Mouse (Mus musculus) heart, postnatal 0 days (tissue): ENCODE results near the gene Wfdc11. TPM values are rescaled to one million over a fixed set of nuclear protein-coding genes. Genes with fewer than 3 reads are reported as not detected.
"Not testable (repeated sequence)": the region's sequence is repeated elsewhere in the genome, so short reads cannot be mapped to it uniquely, and the experiment has no call there.

Experiments used
- ATAC-seq: fragments of 200-750 bp; cut with Nextera tagmentation; 2 replicates; pipeline ENCODE4 v1.8.0; 2017; ENCODE audit warnings: low read depth, moderate number of reproducible peaks, moderate library complexity; ENCODE audit not compliant: insufficient read depth
- DNase-seq: peaks from one replicate; pipeline ENCODE4 v3.0.0-alpha.2; 2016; ENCODE audit warnings: low spot score
- H3K27ac ChIP-seq: fragments of 300-500 bp; sonication (generic); 2 replicates; pipeline ENCODE4 v1.5.1; 2014; ENCODE audit warnings: low read depth, mild to moderate bottlenecking
- H3K27me3 ChIP-seq: fragments of 300-500 bp; sonication (generic); 2 replicates; pipeline ENCODE4 v1.6.1; 2014; ENCODE audit warnings: low read length, mixed read lengths; ENCODE audit not compliant: control insufficient read depth, insufficient read depth
- H3K36me3 ChIP-seq: fragments of 300-500 bp; sonication (generic); replicated peaks from 2 replicates; pipeline ENCODE4 v1.6.1; 2014; ENCODE audit warnings: low read length, mixed read lengths; ENCODE audit not compliant: control insufficient read depth, insufficient read depth
- H3K4me1 ChIP-seq: fragments of 300-500 bp; sonication (generic); 2 replicates; pipeline ENCODE4 v1.6.1; 2014; ENCODE audit warnings: antibody characterized with exemption; ENCODE audit not compliant: control insufficient read depth, insufficient read depth
- H3K4me2 ChIP-seq: fragments of 300-500 bp; sonication (generic); 2 replicates; pipeline ENCODE4 v1.6.1; 2014; ENCODE audit warnings: low read depth, mild to moderate bottlenecking, low read length, moderate library complexity
- H3K4me3 ChIP-seq: fragments of 300-500 bp; sonication (generic); 2 replicates; pipeline ENCODE4 v1.5.1; 2014; ENCODE audit warnings: low read depth, low read length
- H3K9ac ChIP-seq: fragments of 300-500 bp; sonication (generic); replicated peaks from 2 replicates; pipeline ENCODE4 v1.6.1; 2014; ENCODE audit warnings: low read depth, low read length, mixed read lengths
- H3K9me3 ChIP-seq: fragments of 300-500 bp; sonication (generic); replicated peaks from 2 replicates; pipeline ENCODE4 v1.6.1; 2016; ENCODE audit warnings: low read length; ENCODE audit not compliant: control insufficient read depth
- CTCF ChIP-seq: IDR thresholded peaks from 2 replicates; pipeline ENCODE4 v1.5.1; 2016; ENCODE audit warnings: antibody characterized with exemption, control low read depth, low read depth
- EP300 ChIP-seq: IDR thresholded peaks from 2 replicates; pipeline ENCODE4 v1.6.1; 2016; ENCODE audit warnings: antibody characterized with exemption, low read depth
- WGBS: fragments of 180-500 bp; shearing (Covaris S2); extraction: QIAGEN DNeasy Blood & Tissue Kit; methylation state at CpG from one replicate; pipeline ENCODE4 v1.1.7; 2014; 5-methylcytosine and 5-hydroxymethylcytosine counted together
- polyA plus RNA-seq: library from polyadenylated mRNA; unstranded; fragments of >200 nt; fragmentation: Nextera tagmentation; extraction: Ambion mirVana; gene quantifications from 2 replicates; pipeline ENCODE4 v1.2.1, GENCODE M21; 2015
- total RNA-seq: library from RNA; depleted of rRNA; stranded (reverse); fragments of >200 nt; gene quantifications from 2 replicates; pipeline ENCODE4 v1.2.3, GENCODE M21; 2014; ENCODE audit warnings: low replicate concordance; rRNA removed

Wfdc11 gene
- total and polyA plus RNA-seq, 2 experiments from 2014 or later, result not detected

DNA sequence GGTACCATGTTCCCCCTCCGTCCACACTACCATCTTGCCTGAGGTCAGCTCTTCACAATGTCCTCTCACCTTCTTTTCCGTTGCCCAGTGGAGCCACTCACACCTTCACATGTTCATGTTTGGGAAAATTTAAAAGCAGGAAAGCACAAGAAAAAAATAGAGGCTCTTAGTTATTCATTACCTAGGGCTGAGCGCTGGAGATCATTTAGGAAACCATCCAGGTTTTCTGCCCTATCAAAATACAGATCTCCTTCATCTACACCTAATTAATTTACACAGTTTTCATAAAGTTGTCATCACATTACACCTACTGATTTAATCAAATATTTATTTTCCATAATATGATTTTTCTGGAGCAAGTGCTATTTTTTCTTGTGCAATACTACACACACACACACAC is 35.2 kb downstream of the Wfdc11 start, which contains the start of gene Wfdc16:
Wfdc16 (minus strand) TSS at position 101 of the 400 bp plus-strand sequence.
- Histone ChIP-seq H3K9me3 (no peaks in the 10 kb centered on the region), H3K4me1 (no peaks in the 10 kb centered on the region), H3K9ac (no peak within 1 kb of the TSS), H3K4me2 (no peak within 1 kb of the TSS), H3K27ac (no peak within 1 kb of the TSS), H3K4me3 (no peak within 1 kb of the TSS), H3K27me3 (no peaks in the 10 kb centered on the region), H3K36me3 (no peaks in the 10 kb centered on the region)
- TF ChIP-seq CTCF, result no peak
- TF ChIP-seq EP300, result no peak
- DNase-seq (no peak), ATAC-seq (no peak)
- 79% methylated on average over 3 of the region's 3 CpGs for WGBS

DNA sequence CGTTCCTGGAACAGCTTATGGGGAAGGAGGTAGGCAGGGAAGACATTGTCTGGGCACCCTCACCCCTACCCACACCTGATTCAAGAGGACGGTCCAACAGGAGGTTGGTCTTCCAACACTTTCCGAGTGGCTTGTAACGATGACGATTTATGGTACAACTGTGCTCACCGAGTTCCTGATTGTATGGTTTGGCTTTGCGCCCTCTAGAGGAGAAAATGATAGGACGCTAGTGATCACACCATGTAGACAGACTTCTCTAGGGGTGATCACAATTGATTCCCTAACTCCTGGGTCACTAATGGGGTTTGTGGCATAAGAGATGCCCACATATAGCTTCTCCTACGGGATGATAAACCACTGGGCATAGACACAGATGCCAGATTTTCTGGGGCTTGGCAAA is 38.6 kb downstream of the Wfdc11 start:
- TF ChIP-seq EP300 (no peak), CTCF (no peak)
- H3K4me2 ChIP-seq, result no peak overlapping the region
- ATAC-seq (no peak), DNase-seq (no peak)
- WGBS, result 74% methylated on average over 9 of the region's 9 CpGs
- H3K9me3 ChIP-seq, result no peaks in the 10 kb centered on the region
- H3K27me3 ChIP-seq, result no peaks in the 10 kb centered on the region
- H3K36me3 ChIP-seq, result no peaks in the 10 kb centered on the region
- no peak overlapping the region for H3K9ac ChIP-seq
- H3K4me3 ChIP-seq, result no peak overlapping the region
- H3K4me1 ChIP-seq, result no peaks in the 10 kb centered on the region
- no peak overlapping the region for H3K27ac ChIP-seq

DNA sequence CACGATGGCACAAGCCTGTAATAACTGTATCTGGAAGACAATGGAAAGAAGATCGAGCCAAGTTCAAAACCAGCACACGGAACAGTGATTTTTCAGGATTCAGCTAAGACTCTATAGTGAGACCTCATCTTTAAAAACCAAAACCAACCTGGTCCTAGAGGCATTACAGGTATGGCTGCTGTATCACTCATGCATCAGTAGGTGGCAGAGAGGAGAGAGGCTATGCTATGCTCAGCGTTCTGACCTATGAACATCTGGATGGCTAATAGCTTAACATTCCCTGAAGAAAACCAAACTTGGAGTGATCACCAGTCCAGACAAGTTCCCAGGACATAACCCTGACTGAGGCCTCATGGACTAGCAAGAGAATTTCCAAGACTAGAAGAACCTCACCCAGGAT is 52.1 kb downstream of the Wfdc11 start:
- no peaks in the 10 kb centered on the region for H3K36me3 ChIP-seq
- H3K9me3 ChIP-seq, result no peaks in the 10 kb centered on the region
- H3K9ac ChIP-seq, result no peak overlapping the region
- no peaks in the 10 kb centered on the region for H3K4me1 ChIP-seq
- H3K27ac ChIP-seq, result no peak overlapping the region
- ATAC-seq (no peak), DNase-seq (no peak)
- WGBS, result 73% methylated on average over 4 of the region's 4 CpGs
- H3K4me2 ChIP-seq, result no peak overlapping the region
- H3K4me3 ChIP-seq, result no peak overlapping the region
- no peaks in the 10 kb centered on the region for H3K27me3 ChIP-seq
- no peak for TF ChIP-seq CTCF
- TF ChIP-seq EP300, result no peak

DNA sequence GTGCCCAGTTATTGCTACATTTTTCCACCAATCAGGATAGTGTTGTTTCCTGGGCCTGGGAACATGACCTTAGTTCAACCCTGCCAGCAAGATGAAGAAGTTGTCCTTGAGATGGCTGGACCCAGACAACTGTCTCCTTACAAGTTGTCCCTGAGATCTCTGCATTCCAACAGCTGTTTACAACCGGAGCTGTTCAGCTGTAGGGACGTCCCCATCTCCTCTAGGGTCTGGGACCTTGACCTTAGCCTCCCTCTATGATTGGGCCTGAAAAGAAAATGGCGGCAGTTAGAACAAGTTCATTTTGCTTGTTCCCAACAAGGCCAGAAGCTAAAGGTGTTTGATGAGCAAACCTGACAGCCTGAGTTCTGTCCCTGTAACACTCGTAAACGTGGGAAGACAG is 54.8 kb downstream of the Wfdc11 start:
- 64% methylated on average over 5 of the region's 5 CpGs for WGBS

DNA sequence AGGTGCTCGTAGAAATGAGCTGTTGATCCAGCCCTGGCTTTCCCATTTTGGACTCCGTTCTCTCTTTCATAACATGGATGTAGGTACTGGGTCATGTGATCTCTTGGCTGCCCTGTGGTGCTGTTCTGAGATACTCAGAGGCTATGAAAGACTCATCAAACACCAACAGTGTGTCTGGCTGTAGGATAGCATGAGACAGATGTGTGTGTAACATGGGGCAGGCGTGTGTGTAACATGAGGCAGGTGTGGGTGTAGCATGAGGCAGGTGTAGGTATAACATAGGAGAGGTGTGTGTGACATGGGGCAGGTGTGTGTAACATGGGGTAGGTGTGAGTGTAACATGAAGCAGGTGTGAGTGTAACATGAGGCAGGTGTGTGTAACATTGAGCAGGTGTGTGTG is 58.5 kb downstream of the Wfdc11 start:
- ATAC-seq (no peak), DNase-seq (no peak)
- WGBS, result 87% methylated on average over 3 of the region's 3 CpGs
- Histone ChIP-seq H3K27ac (no peak overlapping the region), H3K27me3 (no peaks in the 10 kb centered on the region), H3K9ac (no peak overlapping the region), H3K4me2 (no peak overlapping the region), H3K9me3 (no peaks in the 10 kb centered on the region), H3K4me3 (no peak overlapping the region), H3K4me1 (no peaks in the 10 kb centered on the region), H3K36me3 (no peaks in the 10 kb centered on the region)
- TF ChIP-seq CTCF (no peak), EP300 (no peak)

More for the DNA sequence above, 54.8 kb downstream of the Wfdc11 start:
- no peaks in the 10 kb centered on the region for H3K9me3 ChIP-seq
- H3K9ac ChIP-seq, result no peak overlapping the region
- no peak overlapping the region for H3K4me3 ChIP-seq
- H3K4me2 ChIP-seq, result no peak overlapping the region
- H3K36me3 ChIP-seq, result no peaks in the 10 kb centered on the region
- no peak overlapping the region for H3K27ac ChIP-seq
- no peaks in the 10 kb centered on the region for H3K4me1 ChIP-seq
- DNase-seq, result no peak
- no peaks in the 10 kb centered on the region for H3K27me3 ChIP-seq
- no peak for TF ChIP-seq EP300
- no peak for TF ChIP-seq CTCF
- ATAC-seq, result no peak

DNA sequence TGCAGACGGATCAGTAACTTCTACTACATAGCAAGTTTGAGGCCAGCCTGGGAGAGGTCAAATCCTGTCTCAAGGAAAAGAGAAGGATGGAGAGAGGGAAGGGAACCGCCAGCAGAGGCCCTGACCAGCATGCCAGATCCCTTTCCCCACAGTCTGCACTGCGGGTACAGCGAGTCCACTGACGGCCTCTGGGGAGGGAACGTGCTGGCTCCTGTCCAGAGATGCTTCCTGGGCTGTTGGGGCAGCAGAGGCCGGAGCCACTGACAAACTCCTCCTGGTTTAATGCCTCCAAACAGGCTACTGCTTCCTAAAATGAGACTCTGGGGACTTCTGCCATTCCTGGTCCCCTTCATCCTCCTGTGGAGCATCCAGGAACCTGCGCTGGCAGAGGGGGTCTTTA is 60.4 kb downstream of the Wfdc11 start, which contains the start of the genes Wfdc6b and Wfdc8:
Wfdc6b (plus strand) TSS at position 52 of the 400 bp plus-strand sequence.
Wfdc8 (minus strand) TSS at position 156 of the 400 bp plus-strand sequence.
- not testable (repeated sequence) for DNase-seq, H3K4me1 ChIP-seq, H3K27me3 ChIP-seq

More for the DNA sequence above, 60.4 kb downstream of the Wfdc11 start, which contains the start of the genes Wfdc6b and Wfdc8:
- not testable (repeated sequence) for H3K9me3 ChIP-seq, H3K4me3 ChIP-seq, ATAC-seq, H3K4me2 ChIP-seq, H3K36me3 ChIP-seq, H3K9ac ChIP-seq, H3K27ac ChIP-seq
- 44% methylated on average over 8 of the region's 8 CpGs for WGBS

Other genes with a start within 250 kb of the Wfdc11 start
Only the 30 nearest of the 32 such genes appear.
- gene Sys1, start 217.1 kb downstream of the Wfdc11 start, total RNA-seq, result 71.8 and 87.9 TPM in 2 replicates
- gene Sys1, start 217.1 kb downstream of the Wfdc11 start, polyA plus RNA-seq, result 37.6 and 39.1 TPM in 2 replicates
- 6.7 and 34.3 TPM in 2 replicates for gene Gm20458, start 213.1 kb downstream of the Wfdc11 start, total RNA-seq
- 15.4 and 15.5 TPM in 2 replicates for gene Gm20458, start 213.1 kb downstream of the Wfdc11 start, polyA plus RNA-seq
- not detected in 2 replicates for gene Trp53tg5, start 200.4 kb downstream of the Wfdc11 start, total RNA-seq
- gene Trp53tg5, start 200.4 kb downstream of the Wfdc11 start, polyA plus RNA-seq, result not detected in 2 replicates
- gene Dbndd2, start 188.0 kb downstream of the Wfdc11 start, total RNA-seq, result 22.3 and 26.6 TPM in 2 replicates
- gene Dbndd2, start 188.0 kb downstream of the Wfdc11 start, polyA plus RNA-seq, result 16.8 and 16.9 TPM in 2 replicates
- gene Pigt, start 176.6 kb downstream of the Wfdc11 start, total RNA-seq, result 45.0 and 51.0 TPM in 2 replicates
- 30.9 and 32.0 TPM in 2 replicates for gene Pigt, start 176.6 kb downstream of the Wfdc11 start, polyA plus RNA-seq
- gene Wfdc2, start 111.7 kb downstream of the Wfdc11 start, total RNA-seq, result 2.9 and 8.5 TPM in 2 replicates
- 0.74 and 23.0 TPM in 2 replicates for gene Wfdc2, start 111.7 kb downstream of the Wfdc11 start, polyA plus RNA-seq
- not detected in 2 replicates for gene Spint3, start 100.6 kb downstream of the Wfdc11 start, total RNA-seq
- not detected in 2 replicates for gene Spint3, start 100.6 kb downstream of the Wfdc11 start, polyA plus RNA-seq
- not detected in 2 replicates for gene Wfdc6a, start 88.6 kb downstream of the Wfdc11 start, total RNA-seq
- 0.25 and 0.30 TPM in 2 replicates for gene Wfdc6a, start 88.6 kb downstream of the Wfdc11 start, polyA plus RNA-seq
- gene Eppin, start 80.5 kb downstream of the Wfdc11 start, total RNA-seq, result not detected in 2 replicates
- gene Eppin, start 80.5 kb downstream of the Wfdc11 start, polyA plus RNA-seq, result not detected in 2 replicates
- gene Wfdc6b, start 60.6 kb downstream of the Wfdc11 start, total RNA-seq, result not detected in 2 replicates
- gene Wfdc6b, start 60.6 kb downstream of the Wfdc11 start, polyA plus RNA-seq, result not detected in 2 replicates
- not detected in 2 replicates for gene Wfdc8, start 60.5 kb downstream of the Wfdc11 start, total RNA-seq
- not detected in 2 replicates for gene Wfdc8, start 60.5 kb downstream of the Wfdc11 start, polyA plus RNA-seq
- gene Wfdc16, start 35.3 kb downstream of the Wfdc11 start, total RNA-seq, result not detected in 2 replicates
- not detected in 2 replicates for gene Wfdc16, start 35.3 kb downstream of the Wfdc11 start, polyA plus RNA-seq
- not detected in 2 replicates for gene Wfdc10, start 18.0 kb downstream of the Wfdc11 start, total RNA-seq
- not detected in 2 replicates for gene Wfdc10, start 18.0 kb downstream of the Wfdc11 start, polyA plus RNA-seq
- gene Wfdc9, start 17.5 kb downstream of the Wfdc11 start, total RNA-seq, result not detected in 2 replicates
- gene Wfdc9, start 17.5 kb downstream of the Wfdc11 start, polyA plus RNA-seq, result not detected in 2 replicates
- gene Wfdc13, start 11.0 kb upstream of the Wfdc11 start, total RNA-seq, result not detected in 2 replicates
- not detected in 2 replicates for gene Wfdc13, start 11.0 kb upstream of the Wfdc11 start, polyA plus RNA-seq
- not detected in 2 replicates for gene Spint4, start 24.4 kb upstream of the Wfdc11 start, total RNA-seq
- not detected in 2 replicates for gene Spint4, start 24.4 kb upstream of the Wfdc11 start, polyA plus RNA-seq
- gene Spint5, start 41.2 kb upstream of the Wfdc11 start, total RNA-seq, result not detected in 2 replicates
- gene Spint5, start 41.2 kb upstream of the Wfdc11 start, polyA plus RNA-seq, result not detected in 2 replicates
- not detected in 2 replicates for gene Wfdc3, start 71.8 kb upstream of the Wfdc11 start, total RNA-seq
- 0.46 and 0.51 TPM in 2 replicates for gene Wfdc3, start 71.8 kb upstream of the Wfdc11 start, polyA plus RNA-seq
- gene Dnttip1, start 71.9 kb upstream of the Wfdc11 start, total RNA-seq, result 8.9 and 19.1 TPM in 2 replicates
- 42.8 and 43.3 TPM in 2 replicates for gene Dnttip1, start 71.9 kb upstream of the Wfdc11 start, polyA plus RNA-seq
- 175 and 320 TPM in 2 replicates for gene Ube2c, start 95.8 kb upstream of the Wfdc11 start, total RNA-seq
- 116 and 117 TPM in 2 replicates for gene Ube2c, start 95.8 kb upstream of the Wfdc11 start, polyA plus RNA-seq
- gene Tnnc2, start 105.9 kb upstream of the Wfdc11 start, total RNA-seq, result 4.9 and 5.0 TPM in 2 replicates
- 0.18 and 0.25 TPM in 2 replicates for gene Tnnc2, start 105.9 kb upstream of the Wfdc11 start, polyA plus RNA-seq
- gene Snx21, start 111.7 kb upstream of the Wfdc11 start, total RNA-seq, result 46.4 and 98.1 TPM in 2 replicates
- 29.8 and 30.8 TPM in 2 replicates for gene Snx21, start 111.7 kb upstream of the Wfdc11 start, polyA plus RNA-seq
- 10.6 and 28.9 TPM in 2 replicates for gene Acot8, start 130.8 kb upstream of the Wfdc11 start, total RNA-seq
- 11.4 and 14.1 TPM in 2 replicates for gene Acot8, start 130.8 kb upstream of the Wfdc11 start, polyA plus RNA-seq
- 0.93 and 2.8 TPM in 2 replicates for gene Zswim3, start 131.0 kb upstream of the Wfdc11 start, total RNA-seq
- gene Zswim3, start 131.0 kb upstream of the Wfdc11 start, polyA plus RNA-seq, result 3.3 and 3.4 TPM in 2 replicates
- 5.4 TPM in 2 replicates for gene Zswim1, start 148.6 kb upstream of the Wfdc11 start, total RNA-seq
- 7.0 and 7.4 TPM in 2 replicates for gene Zswim1, start 148.6 kb upstream of the Wfdc11 start, polyA plus RNA-seq
- gene Spata25, start 154.4 kb upstream of the Wfdc11 start, total RNA-seq, result not detected in 2 replicates
- gene Spata25, start 154.4 kb upstream of the Wfdc11 start, polyA plus RNA-seq, result not detected in 2 replicates
- gene Ctsa, start 158.8 kb upstream of the Wfdc11 start, total RNA-seq, result 259 and 263 TPM in 2 replicates
- 133 and 134 TPM in 2 replicates for gene Ctsa, start 158.8 kb upstream of the Wfdc11 start, polyA plus RNA-seq
- 57.1 and 103 TPM in 2 replicates for gene Neurl2, start 159.4 kb upstream of the Wfdc11 start, total RNA-seq
- gene Neurl2, start 159.4 kb upstream of the Wfdc11 start, polyA plus RNA-seq, result 68.4 and 76.5 TPM in 2 replicates
- gene Pltp, start 183.6 kb upstream of the Wfdc11 start, total RNA-seq, result 7.7 and 10.4 TPM in 2 replicates
- gene Pltp, start 183.6 kb upstream of the Wfdc11 start, polyA plus RNA-seq, result 8.3 and 8.6 TPM in 2 replicates
- 51.8 and 63.6 TPM in 2 replicates for gene Pcif1, start 205.2 kb upstream of the Wfdc11 start, total RNA-seq
- 50.6 and 54.2 TPM in 2 replicates for gene Pcif1, start 205.2 kb upstream of the Wfdc11 start, polyA plus RNA-seq